Mouse (Mus musculus): ENCODE data around the gene Olfr120.
"Not testable (repeated sequence)": the region's sequence is repeated elsewhere in the genome, so short reads cannot be mapped to it uniquely, and the experiment has no call there.

The Olfr120 gene

DNA sequence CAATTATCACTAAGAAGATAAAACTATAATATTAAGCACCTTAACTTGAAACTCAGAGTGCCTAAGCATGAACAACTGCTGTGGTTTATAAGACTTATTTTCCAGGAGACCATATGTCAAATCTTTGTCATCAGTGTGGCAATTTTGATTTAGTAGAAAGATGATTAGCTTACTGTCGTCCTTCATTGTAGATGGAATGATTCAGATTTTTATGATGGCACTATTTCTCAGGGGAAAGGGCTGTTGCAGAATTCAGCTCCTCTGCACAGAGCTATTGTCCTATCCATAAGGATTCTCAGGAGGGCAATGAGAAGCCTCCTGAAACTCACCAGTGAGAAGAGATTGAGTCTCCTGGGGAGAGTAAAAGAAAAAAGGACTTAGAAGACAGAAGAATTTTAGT, at the start of gene Olfr120:
TSS of gene Olfr120 (plus strand) at position 301 of the 400 bp plus-strand sequence.
- DNase-seq (ENCODE audit: low spot score in 2 of 2) = no peak

DNA sequence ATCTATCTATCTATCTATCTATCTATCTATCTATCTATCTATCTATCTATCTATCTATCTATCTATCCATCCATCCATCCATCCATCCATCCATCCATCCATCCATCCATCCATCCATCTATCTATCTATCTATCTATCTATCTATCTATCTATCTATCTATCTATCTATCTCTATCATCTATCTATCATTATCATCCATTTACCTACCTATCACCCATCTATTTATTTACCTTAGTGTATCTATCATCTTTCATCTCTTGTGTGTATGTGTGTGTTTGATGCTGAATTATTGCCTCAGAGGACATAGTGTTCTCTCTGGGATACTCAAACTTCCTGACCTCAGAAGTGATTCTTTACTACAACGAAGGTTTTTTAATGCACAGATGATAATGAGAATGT, 25.3 kb upstream of the Olfr120 start, which contains the start of gene Olfr119:
TSS of gene Olfr119 (plus strand) at position 301 of the 400 bp plus-strand sequence.
- DNase-seq (ENCODE audit: low spot score in 2 of 2) = not testable (repeated sequence)

DNA sequence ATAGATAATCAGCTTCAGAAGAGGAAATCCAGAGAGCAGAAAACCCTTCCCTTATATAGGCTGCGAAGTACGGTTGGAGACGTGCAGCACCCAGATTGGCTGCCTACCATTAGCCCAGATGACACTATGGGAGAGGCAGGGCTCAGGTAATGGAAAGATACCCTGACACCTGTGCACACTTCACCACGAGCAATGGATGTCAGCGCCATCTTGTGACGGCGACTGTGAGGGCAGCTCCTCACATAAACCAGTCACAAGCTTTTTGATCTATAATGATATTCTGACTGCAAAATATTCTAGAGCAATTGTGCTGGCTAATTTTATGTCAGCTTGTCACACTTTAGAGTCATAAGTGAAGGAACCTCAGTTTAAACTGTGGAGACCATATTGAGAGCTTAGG, 16.5 kb downstream of the Olfr120 start:
- DNase-seq (ENCODE audit: low spot score in 2 of 2) = no peak

- no peak for DNase-seq (ENCODE audit: low spot score in 2 of 2)
Observed at GRCm38 (mm10) chr17:37768307-37768706, 46.7 kb downstream of the Olfr120 start, which contains the start of gene Olfr122. TSS of gene Olfr122 (plus strand) at chr17:37768607.
